Mouse (Mus musculus): Measurements from ENCODE around the gene Gpr3.

Gene Gpr3

GRCm38 (mm10) chr4:133170056-133170524 is 42.2 kb downstream of the Gpr3 start:
- no peak for DNase-seq (ENCODE audit: low read depth)

GRCm38 (mm10) chr4:133169237-133170055 is 42.9 kb downstream of the Gpr3 start:
- DNase-seq (ENCODE audit: low read depth): no peak

GRCm38 (mm10) chr4:133166773-133167172 is 45.6 kb downstream of the Gpr3 start:
- no peak for DNase-seq (ENCODE audit: low read depth)

- DNase-seq (ENCODE audit: low read depth): no peak
These were observed 50.1 kb downstream of the Gpr3 start for GRCm38 (mm10) chr4:133162196-133162595.

GRCm38 (mm10) chr4:133160821-133161220 is 51.5 kb downstream of the Gpr3 start:
- DNase-seq (ENCODE audit: low read depth): no peak

GRCm38 (mm10) chr4:133160211-133160610 is 52.1 kb downstream of the Gpr3 start:
- DNase-seq (ENCODE audit: low read depth): no peak

GRCm38 (mm10) chr4:133159646-133160045 is 52.7 kb downstream of the Gpr3 start:
- DNase-seq (ENCODE audit: low read depth): no peak

Data from c-Kit-positive CD71-positive TER-119-negative erythroid progenitor cells, embryonic 14.5 days (primary cell).